Mouse (Mus musculus): Measurements from ENCODE around the gene Arhgef28. TPM values are rescaled to one million over a fixed set of nuclear protein-coding genes. Genes with fewer than 3 reads are reported as not detected.
A peak's percentile ranks its signal among the peaks of the same experiment; 100 is the strongest.
"Not testable (repeated sequence)": the region's sequence is repeated elsewhere in the genome, so short reads cannot be mapped to it uniquely, and the experiment has no call there.

Arhgef28 gene
- total RNA-seq, 2 experiments from 2014 or later = 2.3 to 3.6 TPM

DNA sequence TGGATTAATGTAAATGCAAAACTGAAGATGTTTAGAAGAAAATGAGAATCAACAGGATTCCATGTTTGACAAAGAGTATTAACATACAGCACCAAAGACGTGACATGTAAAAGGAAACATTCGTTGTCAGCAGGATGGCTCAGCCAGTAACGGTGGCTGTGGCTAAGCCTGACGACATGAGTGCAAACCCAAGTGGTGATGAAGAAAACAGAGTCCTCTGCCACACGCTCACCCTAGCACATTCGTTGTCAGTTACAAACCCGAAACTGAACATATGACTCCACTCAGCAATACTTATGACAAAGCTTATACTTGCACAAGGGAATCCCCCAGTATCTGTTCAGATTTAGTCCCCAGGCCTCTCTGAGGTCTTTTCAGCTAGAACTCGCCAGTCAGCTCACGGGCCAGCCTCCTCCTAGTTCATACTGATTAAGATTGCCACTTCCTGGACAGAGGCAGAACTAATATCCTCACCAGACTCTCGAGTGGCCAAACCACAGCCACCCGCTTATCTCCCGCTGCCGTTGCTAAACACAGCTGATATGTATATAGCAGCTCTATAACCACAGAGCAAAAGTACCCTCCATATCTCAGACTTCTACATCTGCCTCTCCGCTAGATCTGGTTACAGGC, 82.0 kb downstream of the Arhgef28 start:
- DNase-seq = no peak

DNA sequence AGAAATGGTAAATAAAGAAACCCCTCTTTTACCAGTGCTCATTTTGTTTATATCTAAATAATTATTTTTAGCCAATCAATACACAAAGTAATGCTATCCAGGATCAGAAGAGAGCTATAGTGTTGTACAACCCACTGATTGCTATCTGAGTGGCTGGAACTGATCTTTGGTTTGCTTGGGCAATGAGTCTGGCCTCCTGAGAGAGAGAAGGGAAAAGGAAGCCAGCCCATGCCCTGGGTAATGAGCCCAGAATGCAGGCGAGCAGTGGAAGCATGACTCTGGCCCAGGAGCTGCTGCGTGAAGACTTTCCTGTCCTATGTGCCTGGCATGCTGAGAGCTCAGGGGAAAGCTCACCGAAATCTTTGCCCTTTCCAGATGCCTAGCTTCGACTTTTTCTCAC, 83.5 kb downstream of the Arhgef28 start:
- DNase-seq = no peak

DNA sequence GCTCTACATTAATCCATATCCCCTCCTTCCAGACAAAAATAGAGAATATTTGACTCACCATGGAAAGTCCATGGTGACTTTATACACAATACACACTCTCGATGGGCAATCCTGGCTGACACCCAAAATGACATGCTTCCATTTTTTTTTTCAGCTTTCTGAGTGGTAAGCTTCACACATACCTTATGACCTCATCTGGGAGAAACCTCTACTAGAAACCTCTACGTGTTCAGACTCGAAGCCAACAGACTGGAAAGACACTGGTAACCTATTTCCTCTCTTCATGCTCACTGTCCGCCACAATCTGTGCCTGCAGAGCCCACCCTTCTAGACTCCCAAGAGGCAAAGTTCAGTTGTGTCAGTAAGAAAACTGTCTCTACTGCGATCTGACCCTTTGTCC, 84.2 kb downstream of the Arhgef28 start:
- DNase-seq = no peak

DNA sequence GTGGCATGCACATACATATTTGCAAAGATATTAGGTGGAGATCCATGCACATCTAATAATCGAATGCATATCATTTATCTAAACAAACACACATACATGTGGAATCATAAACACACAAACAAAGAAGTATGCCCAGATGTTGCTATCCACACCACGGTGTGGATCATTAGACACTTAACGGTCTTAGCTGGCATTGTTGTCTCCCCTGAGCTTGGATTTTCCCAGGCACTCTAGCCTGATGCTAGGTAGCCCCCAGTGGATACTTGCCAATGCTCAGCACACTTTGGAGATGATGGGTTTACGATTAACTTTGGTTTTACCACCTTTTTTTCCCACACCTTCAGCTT, 85.1 kb downstream of the Arhgef28 start:
- DNase-seq = no peak

DNA sequence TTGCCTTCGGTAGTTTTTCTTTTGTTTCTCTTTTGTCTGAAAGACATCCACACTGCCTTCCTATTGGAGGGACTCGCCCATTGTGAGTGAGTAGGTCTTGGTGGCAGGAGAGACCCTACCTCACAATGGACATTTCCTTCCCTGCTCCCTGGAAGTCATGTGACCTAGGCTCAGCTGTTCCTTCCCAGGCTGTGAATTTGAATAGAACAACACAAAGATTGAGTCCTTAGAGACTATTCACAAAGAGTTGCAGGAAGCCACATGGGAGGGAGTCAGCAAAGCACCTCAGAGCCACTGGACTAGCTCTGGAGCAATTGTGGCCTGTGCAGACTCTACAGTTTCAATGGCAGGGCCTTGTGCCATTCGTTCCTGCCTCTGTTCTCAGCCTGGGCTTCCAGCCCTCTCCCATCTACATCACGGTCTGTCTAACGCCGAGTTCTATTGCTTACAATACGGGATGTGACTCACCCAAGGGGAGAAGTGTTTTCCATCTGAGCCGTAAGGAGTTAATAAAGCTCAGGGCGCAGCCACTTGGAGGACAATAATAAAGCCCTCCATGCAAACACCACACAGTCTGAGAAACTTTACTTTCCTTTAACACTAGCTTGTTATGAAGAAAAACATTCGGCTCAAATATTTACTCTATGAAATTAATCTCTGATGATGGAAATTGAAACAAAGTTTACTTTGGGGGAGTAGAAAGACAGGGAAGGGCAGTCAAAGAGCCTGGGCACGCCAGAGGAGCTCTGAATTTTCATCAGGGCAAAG, 85.7 kb downstream of the Arhgef28 start:
- DNase-seq = no peak

DNA sequence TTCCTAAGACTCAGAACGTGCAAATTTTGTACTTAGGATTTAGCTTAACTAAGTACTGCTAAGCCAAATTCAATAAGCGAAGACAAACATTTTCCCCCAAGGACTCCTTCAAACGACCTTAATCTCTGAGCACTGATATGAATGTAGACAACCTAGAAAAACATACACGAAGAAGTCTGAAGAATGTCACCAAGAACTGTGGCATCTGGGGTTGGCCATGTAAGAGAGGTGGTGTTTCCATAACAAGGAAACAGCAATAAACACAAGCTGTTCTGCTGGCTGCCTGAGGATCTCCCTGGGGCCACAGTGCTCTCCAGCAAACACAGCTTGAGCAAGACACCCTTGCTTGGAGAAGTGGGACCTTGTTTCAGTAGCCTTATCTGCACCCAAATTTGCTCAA, 87.9 kb downstream of the Arhgef28 start:
- DNase-seq = no peak

DNA sequence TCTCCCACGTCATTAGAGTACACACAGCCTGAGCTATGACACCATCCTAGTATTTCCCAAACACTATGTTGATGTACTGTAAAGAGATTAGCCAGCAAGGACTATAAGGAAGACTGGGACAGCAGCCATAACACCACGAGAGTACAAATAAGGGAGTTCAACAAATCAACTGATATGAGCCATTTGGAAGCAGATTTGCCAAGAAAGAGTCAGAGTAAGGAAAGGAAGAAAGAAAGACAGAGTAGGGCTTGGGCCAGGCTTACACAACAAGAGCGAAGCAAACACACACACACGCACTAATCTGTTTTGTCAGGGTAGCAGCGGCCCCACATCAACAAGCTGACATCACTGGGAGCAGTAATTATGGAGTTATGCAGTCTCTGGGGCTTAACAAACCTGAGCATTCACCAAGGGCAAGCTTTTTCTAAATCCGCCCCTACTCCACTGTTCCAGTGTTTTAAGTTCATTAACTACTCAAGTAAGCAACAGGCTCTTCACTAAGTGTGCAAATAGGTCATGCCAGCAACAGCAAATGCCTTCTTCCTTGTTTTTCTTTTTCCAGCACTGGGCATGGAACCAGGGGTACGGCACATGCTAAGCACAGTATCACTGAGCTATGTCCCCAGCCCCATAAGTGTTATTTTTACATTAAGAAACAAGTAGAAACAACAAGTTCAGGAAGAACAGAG, 88.5 kb downstream of the Arhgef28 start:
- no peak for DNase-seq

DNA sequence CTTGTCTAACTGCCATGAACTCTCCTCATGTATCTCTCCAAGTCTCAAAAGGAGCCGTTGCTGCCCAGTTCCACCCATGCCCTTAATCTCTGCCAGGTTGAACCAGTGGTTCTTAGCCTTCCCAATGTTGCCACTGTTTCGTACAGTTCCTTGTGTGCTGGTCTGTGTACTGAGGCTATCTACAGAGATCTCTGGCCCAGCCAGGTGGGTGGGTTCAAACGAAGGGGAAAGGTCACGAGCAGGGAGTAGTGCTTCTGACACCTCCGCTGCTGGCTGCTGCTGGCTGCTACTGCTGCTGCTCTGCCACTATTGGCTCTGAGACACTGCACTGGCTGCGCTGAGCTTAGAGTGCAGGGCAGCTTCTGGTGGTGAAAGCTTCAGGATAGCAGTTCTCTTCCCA, 90.6 kb downstream of the Arhgef28 start:
- no peak for DNase-seq

DNA sequence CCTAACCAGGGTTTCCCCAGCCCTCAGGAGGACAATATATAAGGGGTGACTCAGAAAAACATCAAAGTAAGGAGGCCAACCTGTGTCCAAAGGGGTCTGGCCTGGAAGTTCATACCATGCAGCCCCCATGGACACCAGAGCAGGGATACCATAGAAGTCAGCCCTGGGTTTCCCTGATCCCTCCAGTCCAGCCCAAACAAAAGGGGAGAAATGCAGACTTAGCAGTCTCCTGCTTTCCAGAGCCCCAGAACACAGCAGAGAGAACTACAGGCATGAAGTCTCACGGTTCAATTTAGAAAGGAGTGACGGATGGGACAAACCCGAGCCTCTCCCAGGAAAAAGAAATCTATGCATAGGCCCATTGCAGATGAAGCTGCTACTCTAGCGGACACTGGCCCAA, 91.2 kb downstream of the Arhgef28 start:
- no peak for DNase-seq

DNA sequence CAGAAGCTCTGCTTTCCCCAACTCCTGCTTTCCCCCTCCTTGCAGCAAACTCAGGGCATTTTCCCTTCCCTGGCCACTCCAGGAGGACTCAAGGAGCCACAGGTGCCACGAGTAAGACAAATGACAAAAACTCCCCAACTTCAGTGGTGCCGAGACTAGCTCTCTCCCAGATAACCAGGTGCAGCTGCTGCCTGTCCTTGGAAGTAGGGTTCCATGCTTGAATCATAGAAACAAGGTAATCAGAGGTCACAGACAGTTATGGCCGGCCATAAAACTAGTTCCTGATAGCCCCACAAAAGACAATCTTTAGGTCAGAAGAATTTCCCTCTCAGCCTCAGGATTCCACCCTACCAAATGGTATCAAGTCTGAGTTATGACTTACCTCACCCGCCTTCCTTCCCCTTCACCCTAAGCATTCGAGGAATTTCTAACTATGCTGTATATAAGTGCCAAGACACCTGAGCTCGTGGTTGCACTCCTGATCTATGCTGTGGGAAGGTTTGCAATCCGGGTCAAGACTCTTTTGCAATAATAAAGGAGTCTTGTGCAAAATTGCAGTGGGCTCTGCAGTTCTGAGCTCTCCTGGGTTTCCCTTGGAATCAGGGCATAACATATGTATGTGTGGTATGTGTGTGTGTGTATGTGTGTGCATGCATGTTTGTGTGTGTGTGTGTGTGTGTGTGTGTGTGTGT, 93.3 kb downstream of the Arhgef28 start:
- DNase-seq = no peak

DNA sequence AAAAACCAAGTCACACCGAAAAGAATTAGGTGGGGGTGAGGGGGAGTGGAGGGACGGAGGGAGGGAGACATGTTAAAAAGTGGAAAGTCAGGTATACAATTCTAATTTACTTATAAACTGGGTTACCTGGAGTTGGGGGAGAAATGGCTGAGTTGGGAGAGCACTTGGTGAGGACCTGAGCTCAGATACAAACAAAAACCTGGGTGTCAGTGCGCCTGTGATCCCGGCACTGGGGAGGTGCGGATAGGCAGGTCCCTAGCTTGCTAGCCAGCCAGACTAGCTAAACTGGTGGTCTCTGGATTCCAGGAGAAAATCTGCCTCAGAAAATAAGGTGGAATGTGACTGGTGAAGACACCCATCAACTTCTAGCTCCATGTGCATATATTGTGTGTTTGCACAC, 94.7 kb downstream of the Arhgef28 start:
- no peak for DNase-seq

DNA sequence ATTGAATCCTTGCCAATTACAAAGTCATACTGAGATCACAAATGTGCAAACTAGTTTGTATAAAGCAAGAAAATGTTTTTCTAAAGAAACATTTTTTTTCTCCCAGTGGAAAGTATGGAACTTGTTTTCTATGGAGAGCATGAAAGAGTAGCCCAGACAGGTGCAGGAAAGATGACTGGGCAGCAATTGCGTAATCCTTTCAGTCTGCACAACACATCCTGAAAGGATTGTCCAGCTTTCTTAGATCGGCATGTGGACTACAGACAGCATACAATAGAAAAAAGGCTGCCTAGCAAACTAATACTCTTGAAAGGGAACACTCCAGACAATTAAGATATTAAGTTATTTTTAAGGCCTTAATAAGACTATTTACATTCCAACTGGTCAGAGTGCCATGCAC, 95.2 kb downstream of the Arhgef28 start:
- no peak for DNase-seq

DNA sequence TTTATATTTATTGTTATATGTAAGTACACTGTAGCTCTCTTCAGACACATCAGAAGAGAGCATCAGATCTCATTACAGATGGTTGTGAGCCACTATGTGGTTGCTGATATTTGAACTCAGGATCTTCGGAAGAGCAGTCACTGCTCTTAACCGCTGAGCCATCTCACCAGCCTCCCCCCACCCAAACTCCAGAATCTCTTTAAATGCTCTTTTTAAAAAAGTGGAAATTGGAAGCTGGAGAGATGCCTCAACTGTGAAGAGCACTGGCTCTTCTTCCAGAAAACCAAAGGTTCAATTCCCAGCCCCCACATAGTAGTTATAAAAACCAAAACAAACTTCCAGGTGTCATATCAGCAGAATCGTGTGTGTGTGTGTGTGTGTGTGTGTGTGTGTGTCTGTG, 97.8 kb downstream of the Arhgef28 start:
- not testable (repeated sequence) for DNase-seq

DNA sequence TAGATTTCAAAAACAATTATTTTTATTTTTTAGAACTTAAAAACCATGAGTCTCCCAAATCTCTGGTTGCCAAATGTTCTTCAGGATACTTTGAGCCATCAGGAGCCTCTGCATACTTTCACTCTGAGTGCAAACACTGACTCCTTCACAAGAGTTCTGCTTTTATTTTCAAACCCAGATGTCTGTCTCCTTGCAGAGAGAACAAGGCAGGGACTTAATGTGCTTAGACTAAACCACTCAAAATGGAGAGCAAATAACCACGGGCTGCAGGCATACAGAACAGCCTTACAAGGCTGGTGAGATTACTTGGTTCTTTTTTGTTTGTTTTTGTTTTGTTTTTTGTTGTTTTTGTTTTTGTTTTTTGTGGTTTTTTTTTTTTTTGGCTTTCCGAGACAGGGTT, 98.6 kb downstream of the Arhgef28 start:
- no peak for DNase-seq

DNA sequence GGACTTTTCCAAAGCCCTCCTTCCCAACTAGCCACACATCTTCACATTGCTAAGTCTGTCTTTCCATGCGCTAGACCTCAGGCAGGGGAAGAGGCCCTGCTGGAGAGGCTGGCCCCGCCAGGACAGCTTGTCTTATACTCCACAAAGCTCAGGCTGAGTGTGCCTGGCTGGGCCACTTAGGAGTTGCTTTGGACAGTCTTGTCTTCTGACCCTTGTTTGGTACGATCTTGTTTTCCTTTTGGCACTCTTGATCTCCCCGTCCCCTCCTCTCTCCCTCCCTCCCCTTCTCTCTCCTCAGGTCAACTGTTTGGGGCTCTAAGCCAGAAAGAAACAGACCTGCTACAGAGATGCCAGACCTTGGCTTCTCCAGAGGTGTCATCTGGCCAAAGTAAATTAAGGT, 110.3 kb downstream of the Arhgef28 start:
- DNase-seq = no peak

DNA sequence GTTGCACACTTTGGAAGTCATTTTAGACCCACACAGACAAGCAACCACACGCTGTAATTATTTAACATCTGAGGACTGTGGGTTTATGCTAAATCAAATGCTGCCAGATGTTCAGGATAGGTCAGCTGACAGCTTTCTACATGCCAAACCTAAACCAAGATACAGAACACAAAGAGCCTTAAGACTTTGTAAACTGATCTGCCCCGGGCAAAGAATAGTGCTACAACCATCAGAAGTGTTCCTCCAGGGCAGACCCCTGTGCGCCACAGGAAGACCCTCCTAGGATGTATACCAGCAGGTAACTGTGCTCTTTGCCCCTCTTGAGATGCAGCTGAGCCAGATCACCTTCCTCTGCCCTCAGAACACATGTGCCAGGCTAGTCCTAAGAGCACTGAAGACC, 111.9 kb downstream of the Arhgef28 start:
- DNase-seq = no peak

DNA sequence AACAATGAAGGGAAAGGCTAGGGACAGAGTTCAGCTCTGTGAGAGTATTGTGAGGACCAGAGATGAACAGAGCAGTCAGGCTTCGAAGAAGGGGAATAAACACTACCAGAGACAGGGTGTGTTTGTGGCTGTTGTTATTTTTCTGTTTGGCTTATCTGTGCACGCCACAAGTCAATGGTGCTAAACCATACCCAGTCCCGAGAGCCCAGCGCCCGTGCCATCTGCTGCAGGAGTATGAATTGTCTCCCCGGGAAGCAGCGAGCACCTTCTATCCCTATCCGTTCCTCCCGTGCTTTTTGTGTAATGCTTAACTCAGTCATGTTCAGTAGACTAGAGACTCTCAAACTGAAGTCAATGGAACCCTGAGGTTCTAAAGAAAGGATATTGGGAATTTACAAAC, 112.8 kb downstream of the Arhgef28 start:
- no peak for DNase-seq

DNA sequence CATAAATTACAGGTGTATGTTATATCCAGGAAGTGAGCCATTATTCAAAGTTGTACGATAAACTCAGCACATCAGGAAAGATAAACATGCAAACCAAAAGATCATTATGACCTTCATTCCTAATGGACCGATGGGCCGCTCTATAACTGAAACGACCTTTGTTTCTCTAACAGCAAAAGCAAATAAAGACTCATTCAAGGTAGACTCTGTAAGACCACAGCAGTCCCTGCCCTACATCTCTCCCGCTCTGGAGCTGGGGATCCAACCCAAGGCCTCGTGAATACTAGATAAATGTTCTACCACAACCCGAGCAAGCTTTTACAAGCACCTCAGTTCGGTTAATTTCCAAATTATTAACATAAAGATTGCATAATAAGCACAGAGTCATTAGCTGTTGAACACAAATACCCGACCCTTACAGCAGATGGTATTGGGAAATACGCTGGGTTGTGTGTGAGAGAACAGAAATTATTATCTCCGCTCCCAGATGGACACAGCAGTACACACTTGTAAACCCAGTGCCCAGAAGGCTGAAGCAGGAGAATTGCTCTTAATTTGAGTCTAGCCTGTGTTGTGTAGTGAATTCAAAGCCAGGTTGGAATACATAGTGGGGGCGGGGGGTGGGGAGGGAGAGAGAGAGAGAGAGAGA, 113.8 kb downstream of the Arhgef28 start:
- no peak for DNase-seq

DNA sequence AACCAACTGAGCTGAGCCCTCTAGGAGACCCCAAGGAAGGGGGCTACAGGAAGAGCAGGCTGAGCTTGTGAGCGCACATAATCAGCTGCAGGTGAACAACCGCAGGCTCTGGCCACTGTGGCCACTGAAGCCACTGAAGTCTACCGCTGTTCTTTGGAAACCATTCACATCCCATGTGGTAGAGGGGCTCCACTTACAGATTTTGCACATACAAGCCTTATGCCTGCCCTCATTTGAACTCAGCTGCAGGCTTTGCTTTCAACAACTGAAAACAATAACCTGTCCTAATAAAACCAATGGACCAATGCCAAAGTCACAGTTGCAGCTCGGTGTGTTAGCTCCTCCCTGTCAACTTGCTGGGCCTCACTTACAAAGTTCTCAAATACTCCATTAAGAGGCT, 126.6 kb downstream of the Arhgef28 start:
- no peak for DNase-seq

DNA sequence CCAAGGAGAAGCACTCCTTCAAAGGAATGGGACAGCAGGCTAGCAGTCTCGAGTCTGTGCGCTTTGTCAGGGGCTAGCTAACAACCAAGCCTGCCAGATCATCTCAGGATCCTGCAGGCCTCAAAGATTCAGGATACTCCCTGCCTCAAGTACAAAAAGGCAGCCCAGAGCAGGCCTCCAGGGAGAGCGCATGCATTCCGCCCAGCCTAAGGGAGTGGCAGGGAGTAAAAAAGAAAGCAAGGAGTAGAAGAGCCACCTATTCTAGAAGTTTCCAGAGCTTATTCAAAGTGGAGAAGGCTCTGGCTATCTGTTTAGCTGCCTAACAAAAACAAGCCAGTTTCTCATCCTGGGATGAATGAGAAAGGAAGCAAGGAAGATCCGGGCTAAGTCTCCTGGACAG, 128.0 kb downstream of the Arhgef28 start:
- peak; percentile 44 for DNase-seq

DNA sequence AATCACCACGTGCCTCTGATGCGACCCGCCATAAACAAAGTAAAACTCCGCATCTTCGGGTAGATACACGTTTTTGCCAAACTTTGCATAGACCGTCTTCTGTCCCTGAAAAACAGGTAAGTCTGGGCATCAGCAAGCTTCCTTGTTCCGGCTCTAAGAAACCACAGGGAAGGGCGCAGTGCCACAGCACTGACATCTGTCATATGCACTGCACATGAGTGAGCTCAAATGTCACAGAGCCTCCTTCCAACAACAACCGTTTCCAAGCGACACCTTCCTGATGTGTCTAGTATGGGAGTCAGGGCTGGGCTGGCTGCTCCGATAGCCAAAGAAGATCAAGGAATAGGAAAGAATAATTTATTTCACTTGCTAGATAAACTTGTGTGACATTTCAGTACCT, 129.0 kb downstream of the Arhgef28 start:
- no peak for DNase-seq

DNA sequence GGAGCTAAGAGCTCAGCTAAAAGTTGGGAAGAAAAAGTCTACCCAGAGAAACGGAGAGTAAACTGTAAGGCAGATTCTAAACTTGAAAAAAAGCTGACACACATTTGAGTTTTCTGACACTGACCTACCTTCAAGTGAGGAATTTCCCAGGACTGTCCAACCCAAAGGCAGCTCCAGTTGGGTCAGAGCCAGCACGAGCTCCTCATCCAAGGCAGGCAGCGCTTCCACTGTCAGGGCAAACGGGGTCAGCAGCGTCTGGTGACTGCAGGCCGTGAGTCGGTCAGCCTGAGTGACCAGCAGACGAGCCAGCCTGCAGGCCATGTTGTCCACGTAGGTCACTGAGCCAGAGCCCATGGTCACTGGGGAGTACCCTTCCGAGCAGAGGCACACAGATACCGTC, 131.4 kb downstream of the Arhgef28 start:
- peak; percentile 54 for DNase-seq

DNA sequence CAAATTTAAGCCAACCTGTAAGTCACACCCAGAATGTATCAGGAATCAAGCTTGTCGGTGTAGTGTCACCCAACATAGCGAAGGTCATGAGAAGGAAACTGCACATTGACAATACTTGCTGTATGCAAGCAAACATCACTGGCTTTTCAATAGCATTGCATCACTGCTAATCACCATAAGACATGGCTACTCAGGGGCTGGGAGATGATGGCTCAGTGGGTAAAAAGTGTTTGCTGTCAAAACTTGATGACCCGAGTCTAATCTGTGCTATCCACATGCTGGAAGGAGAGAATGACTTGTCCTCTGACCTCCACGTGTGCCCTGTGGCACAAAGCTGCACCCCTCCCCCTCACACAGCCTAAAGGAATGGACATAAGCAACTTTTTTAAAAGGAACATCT, 133.0 kb downstream of the Arhgef28 start:
- no peak for DNase-seq

All from gastrocnemius, postnatal 25 days (tissue).